Mouse (Mus musculus) skeletal muscle tissue, adult 2 months (tissue): ENCODE results near the gene Dok4.

Source experiments
- DNase-seq: peaks from one replicate; pipeline ENCODE4 v3.0.0-alpha.2; 2012; ENCODE audit warnings: low read depth, low spot score

Gene Dok4

GRCm38 (mm10) chr8:94876197-94876730, at the start of gene Dok4:
Gene Dok4, minus strand, starts transcription at chr8:94876330.
- peak; percentile 85 for DNase-seq

- DNase-seq: no peak
Measured at GRCm38 (mm10) chr8:94923405-94923804, 47.3 kb upstream of the Dok4 start, which contains the start of gene Adgrg5. Gene Adgrg5, plus strand, starts transcription at chr8:94923694.

DNA sequence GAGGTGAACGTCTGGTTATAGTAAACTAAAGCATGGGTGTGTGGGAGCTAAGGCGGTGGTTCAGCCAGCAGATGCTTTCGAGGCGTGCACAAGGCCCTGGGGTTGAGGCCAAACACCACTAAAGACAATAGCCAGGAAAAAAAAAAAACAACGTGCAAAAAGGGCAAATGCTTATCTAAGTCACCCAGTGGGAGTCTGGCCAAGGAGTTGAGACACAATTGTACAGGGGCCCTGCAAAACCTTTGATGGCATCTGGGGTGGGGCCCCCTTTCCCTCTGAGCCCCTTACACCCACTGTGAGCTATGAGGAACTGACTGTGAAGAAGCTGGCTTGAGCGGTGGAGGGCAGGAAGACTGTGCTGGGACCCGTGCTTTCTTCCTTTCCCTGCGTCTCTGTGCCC, 46.5 kb upstream of the Dok4 start:
- DNase-seq: no peak

DNA sequence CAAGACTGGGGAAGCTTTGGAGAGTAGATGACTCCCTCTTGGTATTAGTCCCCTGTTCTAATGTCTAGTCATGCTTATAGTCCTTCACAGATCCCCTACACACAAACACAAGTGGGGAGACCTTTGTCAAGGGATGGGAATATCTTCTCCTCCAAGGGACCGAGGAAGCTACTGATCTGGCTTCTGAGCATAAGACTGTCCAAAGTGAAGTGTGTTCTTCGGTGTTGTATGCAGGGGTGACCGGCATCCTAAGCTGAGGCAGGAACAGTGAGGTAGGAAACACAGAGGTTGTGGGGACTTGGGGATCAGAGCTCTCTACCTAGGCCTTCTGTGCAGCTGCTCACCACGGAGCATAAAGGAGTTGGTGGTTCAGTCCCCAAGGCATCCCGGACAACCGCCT, 46.0 kb upstream of the Dok4 start:
- no peak for DNase-seq

GRCm38 (mm10) chr8:94919256-94919655, 43.1 kb upstream of the Dok4 start:
- DNase-seq: no peak

GRCm38 (mm10) chr8:94917851-94918495, 41.8 kb upstream of the Dok4 start, which contains the start of gene Ccdc102a:
Gene Ccdc102a, minus strand, starts transcription at chr8:94918098.
- no peak for DNase-seq

DNA sequence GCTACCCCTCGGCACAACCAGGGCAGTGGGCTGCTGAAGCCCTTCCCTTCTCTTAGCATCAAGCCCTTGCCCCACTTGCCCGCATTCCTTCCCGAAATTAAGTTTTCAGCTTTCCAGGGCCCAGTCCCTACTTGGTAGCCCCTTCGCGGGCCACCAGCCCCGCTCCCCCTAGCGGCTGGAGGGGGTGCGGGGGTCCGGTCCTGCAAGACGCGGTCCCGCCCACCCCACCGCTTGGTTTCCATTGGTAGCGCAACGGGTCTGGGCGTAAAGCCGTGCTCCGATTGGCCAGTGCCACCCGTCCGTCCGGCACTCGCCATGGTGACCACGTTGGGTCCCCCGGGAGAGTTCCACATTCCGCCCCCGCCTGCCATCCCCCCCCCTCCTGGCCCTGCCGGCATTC, 41.2 kb upstream of the Dok4 start:
- DNase-seq: peak; percentile 96

GRCm38 (mm10) chr8:94916960-94917324, 40.8 kb upstream of the Dok4 start:
- no peak for DNase-seq

- no peak for DNase-seq
Measured at GRCm38 (mm10) chr8:94916311-94916959, 40.3 kb upstream of the Dok4 start.

DNA sequence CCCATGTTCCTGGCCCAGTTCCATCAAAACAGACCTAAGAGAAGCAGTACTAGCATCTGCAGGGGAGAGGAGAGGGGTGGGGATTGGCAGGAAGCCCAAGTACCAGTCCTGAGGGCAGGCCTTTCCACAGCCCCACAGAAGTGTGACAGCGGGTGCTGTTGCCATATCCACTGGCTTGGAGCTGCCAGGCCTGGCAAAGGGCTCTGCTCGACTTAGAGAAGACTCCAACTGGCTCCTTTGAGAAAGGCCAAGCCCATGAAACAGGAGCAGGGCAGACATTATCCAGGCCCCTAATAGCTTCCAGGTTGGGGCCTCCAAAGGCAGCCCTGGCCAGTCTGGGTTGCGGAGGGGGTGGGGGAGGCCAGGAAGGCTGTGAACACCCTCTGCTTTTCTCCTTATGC, 38.6 kb upstream of the Dok4 start:
- peak; percentile 82 for DNase-seq

DNA sequence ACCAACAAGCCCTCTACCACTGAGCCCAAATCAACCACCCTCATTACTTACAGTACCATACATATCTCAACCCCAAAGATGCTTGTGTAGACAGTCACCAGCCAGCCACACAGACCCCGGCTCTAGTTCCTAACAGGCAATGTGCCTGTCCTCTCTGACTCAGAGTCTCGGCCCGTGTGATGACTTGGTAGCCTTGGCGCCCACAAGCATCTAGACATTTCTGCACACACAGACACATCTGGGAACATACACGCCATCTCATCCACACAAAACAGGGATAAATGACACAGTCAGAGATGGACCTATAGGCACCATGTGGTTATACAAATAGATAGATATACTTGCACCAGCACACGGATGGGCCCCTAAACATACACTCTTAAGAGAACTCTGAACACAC, 38.1 kb upstream of the Dok4 start:
- DNase-seq: no peak

DNA sequence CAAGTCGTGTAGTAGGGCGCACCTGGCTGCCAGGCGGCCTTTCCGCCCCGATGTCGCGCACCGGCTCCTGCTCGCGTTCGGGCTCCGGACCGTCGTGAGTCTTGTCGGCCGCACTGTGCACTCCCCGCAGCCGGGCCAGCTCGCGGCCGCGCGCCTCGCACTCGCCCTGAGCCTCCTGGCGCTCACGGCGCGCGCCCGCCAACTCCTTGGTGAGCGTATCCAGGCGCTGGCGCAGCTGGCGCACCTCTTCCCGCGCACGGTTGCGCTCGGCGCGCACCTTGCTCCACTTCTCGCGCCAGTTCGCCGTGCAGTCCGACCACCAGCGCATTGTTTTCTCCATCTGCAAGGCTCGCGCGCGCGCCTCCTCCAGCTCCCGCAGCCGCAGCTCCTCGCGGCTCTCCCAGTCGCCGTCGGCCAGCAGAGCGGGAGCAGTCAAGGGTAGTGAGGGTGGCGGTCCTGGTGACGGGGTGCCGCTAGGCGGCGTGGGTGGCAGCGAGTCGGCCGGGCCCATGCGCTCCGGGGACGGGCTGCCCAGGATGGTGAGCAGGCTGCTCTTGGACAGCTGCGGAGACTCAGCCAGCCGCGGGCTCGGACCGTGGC, 37.0 kb upstream of the Dok4 start:
- no peak for DNase-seq

GRCm38 (mm10) chr8:94908847-94909246, 32.7 kb upstream of the Dok4 start:
- peak; percentile 81 for DNase-seq

DNA sequence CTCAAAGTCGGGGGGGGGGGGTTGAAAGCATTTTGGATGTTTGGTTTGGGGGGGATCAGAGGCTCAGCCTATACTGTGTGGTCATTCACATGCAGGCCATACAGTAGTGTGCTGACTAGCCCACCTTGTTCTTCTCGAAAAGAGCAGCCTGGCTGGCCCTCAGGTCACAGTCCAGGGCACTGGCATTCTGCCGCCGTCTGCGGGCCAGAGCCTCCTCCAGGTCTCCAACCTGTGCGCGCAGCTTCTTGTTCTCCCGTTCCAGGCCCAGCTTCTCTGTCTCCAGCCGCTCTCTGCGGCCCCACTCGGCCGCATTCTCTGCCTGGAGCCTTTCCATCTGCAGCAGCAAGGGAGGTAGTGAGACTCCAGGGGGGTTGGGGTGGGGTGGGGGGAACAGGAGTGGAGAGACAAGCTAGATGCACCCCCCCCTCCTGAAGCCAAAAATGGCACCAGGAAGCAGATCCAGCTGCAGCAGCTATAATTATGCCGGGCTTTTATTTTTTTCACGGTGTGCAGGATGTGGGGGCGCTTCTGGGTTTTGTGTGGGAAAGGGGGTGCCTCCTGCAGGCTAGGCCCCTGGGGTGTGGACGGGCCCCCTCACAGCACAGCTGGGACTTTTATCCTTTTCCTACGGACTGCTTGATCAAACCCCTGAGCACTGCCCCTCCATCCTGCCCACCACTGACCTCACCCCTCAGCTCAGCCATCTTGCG, 31.6 kb upstream of the Dok4 start:
- no peak for DNase-seq

DNA sequence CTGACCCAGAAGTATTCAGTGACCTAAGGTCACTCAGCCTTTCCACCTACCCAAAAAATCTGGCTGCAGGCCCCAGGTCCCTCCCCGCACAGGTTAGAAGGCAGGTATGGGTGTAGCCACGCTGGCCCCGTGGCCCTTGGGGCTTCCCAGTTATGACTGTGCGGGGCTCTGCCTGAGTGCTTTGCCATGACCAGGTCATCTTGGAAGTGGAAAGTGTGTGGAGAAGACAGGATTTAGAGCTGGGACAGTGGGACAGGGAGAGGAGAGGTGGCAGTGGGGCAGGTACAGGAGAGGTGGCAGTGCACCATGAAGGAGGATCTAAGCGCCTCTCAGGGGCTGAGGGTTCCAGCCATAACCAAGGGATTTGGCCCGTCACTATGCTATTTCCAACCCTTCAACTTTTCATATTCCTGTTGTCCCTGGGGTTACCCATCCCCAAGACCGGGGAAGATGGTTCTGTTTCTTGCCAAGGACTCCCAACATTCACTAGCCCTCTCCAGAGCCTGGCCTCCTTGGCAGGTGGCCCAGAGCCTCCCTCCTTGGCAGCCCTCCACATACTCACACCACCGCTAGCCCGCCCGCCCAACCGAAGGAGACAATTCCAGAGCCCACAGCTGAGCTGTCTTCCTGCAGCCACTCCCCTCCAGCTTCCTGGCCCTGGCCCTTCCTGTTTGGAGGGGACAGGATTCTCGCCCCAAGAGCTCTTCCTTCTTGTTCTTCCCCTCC, 28.5 kb upstream of the Dok4 start:
- DNase-seq: peak; percentile 70

- DNase-seq: no peak
Measured at GRCm38 (mm10) chr8:94903709-94904108, 27.6 kb upstream of the Dok4 start.

DNA sequence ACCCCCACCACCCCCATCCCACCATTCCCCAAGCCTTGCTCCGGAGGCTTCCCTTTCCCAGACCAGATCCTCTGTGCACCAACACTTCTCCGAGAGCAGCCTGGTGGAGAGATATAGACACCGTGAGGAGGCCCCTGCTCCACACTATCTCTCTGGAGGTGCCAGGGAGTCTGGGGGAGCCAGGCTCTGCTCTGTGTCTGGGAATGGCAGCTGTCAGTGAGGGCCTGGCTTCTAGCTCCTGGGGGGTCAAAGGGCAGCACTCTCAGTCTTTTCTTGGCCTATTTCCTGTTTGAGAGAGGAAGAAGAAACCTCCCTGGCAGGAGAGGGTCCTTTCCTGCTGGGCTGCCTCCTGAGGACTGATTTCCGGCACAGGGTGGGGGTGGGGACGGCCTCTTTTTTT, 24.9 kb upstream of the Dok4 start:
- no peak for DNase-seq

DNA sequence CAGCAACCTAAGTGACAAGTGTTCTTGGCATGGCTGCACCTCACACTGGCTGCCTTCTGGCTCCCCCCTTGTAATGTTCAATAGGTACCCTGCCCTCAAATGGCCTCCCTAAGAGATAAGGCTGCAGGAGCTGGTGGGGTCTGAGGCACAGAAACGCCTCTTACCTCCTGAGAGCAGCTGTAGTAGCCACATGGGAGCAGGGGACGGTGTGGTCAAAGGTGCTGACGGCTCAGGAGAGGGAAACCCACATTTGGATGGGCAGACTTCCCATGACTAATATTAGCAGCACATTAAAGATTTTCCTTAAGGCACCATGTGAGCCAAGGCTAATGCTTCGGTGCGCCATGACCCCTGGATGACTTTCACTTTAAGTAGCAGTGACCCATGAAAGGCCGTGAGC, 24.5 kb upstream of the Dok4 start:
- DNase-seq: no peak

- DNase-seq: no peak
Measured at GRCm38 (mm10) chr8:94899262-94899661, 23.1 kb upstream of the Dok4 start.

- DNase-seq: no peak
Measured at GRCm38 (mm10) chr8:94892917-94893316, 16.8 kb upstream of the Dok4 start.

DNA sequence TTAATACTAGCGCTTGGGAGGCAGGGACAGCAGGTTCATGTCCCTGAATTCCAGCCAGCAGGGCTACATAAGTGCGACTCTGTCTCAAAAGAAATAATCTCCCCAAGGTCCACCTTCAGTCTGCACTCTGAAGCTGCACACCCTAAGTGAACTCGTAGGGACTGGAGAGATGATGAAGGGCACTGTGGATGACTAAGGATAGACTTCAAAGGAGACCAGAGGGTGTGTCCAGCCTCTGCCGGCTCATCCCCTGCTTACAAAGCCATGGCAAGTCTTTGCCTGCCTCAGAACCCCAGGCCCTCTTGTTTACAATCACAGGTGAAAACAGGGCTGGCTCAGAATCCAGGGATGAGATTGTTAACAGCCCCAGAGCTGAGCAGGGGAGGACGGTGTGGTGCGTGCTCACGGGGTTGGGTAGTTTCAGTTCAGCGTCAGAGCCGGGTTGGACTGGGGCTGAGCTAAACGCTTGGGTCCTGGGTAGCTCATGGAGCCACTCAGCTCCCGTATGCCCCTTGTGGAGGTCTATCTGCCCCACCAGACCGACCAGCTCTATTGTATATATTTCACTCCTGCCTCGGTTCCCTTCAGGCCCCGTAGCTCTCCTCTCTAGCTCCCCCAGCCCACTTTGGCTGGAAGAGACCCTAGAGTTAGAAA, 12.4 kb upstream of the Dok4 start:
- DNase-seq: no peak
